Mouse (Mus musculus) small intestine, adult 2 months (tissue): Measurements from ENCODE around the gene Jund.

Experiments used
- CTCF ChIP-seq: fragments of 200-500 bp; IDR thresholded peaks from 2 replicates; pipeline ENCODE4 v1.5.1; 2012; ENCODE audit warnings: low read depth, mild to moderate bottlenecking, control low read depth, inconsistent platforms, low read length, moderate library complexity, mixed read lengths; ENCODE audit not compliant: insufficient replicate concordance, insufficient read length; ENCODE audit errors: extremely low read depth
- POLR2A ChIP-seq: fragments of 200-500 bp; IDR thresholded peaks from 2 replicates; pipeline ENCODE4 v1.6.1; 2012; ENCODE audit warnings: low read depth, mild to moderate bottlenecking, control low read depth, inconsistent platforms, low read length, moderate library complexity

DNA sequence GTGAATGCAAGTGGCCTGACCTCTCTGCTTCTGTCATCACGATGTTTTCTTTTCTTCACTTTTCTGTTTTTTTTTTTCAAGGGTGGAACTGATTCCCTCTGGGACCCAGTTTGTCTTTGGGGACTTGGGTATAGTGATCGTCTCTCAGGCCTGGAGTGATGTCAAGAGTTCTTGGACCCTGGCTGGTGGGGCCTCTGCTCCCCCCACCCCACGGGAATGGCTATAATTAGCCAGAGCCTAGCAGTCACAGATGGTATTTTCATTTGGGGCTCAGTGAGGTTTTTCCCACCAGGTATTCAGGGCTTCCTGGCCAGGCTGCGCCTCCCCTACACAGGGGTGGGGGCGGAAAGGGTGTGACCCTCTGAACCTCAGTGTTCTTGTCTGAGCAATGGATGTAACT lies 42.9 kb downstream of the Jund start:
- TF ChIP-seq CTCF = no peak
- TF ChIP-seq POLR2A = no peak
